Mouse (Mus musculus) thymus, postnatal 10 days (tissue): ENCODE data around the gene Srpk2.
"Not testable (repeated sequence)": the region's sequence is repeated elsewhere in the genome, so short reads cannot be mapped to it uniquely, and the experiment has no call there.

ENCODE experiments used
- DNase-seq, 2 experiments: peaks; one replicate each; pipeline ENCODE4 v3.0.0; 2021; ENCODE audit warnings: low spot score in 2 of 2

Srpk2 gene

GRCm38 (mm10) chr5:23566382-23566781 lies 118.0 kb downstream of the Srpk2 start:
- DNase-seq = no peak

- DNase-seq = no peak
These were observed 121.9 kb downstream of the Srpk2 start for GRCm38 (mm10) chr5:23562278-23563060.

GRCm38 (mm10) chr5:23561227-23561626 lies 123.2 kb downstream of the Srpk2 start:
- DNase-seq = no peak

GRCm38 (mm10) chr5:23560171-23560570 lies 124.2 kb downstream of the Srpk2 start:
- no peak for DNase-seq

- no peak for DNase-seq
These were observed 128.2 kb downstream of the Srpk2 start for GRCm38 (mm10) chr5:23556007-23556770.

GRCm38 (mm10) chr5:23553338-23553737 lies 131.1 kb downstream of the Srpk2 start:
- not testable (repeated sequence) for DNase-seq

GRCm38 (mm10) chr5:23551687-23552086 lies 132.7 kb downstream of the Srpk2 start:
- DNase-seq = no peak

GRCm38 (mm10) chr5:23535692-23536091 lies 148.7 kb downstream of the Srpk2 start:
- DNase-seq = no peak

- DNase-seq = no peak
These were observed 152.8 kb downstream of the Srpk2 start for GRCm38 (mm10) chr5:23531541-23532096.

- no peak for DNase-seq
These were observed 153.3 kb downstream of the Srpk2 start for GRCm38 (mm10) chr5:23531100-23531499.

GRCm38 (mm10) chr5:23524621-23525020 lies 159.8 kb downstream of the Srpk2 start:
- DNase-seq = peak; percentile 51 to 65

GRCm38 (mm10) chr5:23523936-23524335 lies 160.5 kb downstream of the Srpk2 start:
- DNase-seq = no peak

- DNase-seq = no peak
These were observed 162.8 kb downstream of the Srpk2 start for GRCm38 (mm10) chr5:23521645-23522044.

- no peak for DNase-seq
These were observed 164.7 kb downstream of the Srpk2 start for GRCm38 (mm10) chr5:23519679-23520078.

- no peak for DNase-seq
These were observed 165.7 kb downstream of the Srpk2 start for GRCm38 (mm10) chr5:23518673-23519072.

GRCm38 (mm10) chr5:23517839-23518238 lies 166.6 kb downstream of the Srpk2 start:
- no peak for DNase-seq

- no peak for DNase-seq
These were observed 167.5 kb downstream of the Srpk2 start for GRCm38 (mm10) chr5:23516962-23517361.

GRCm38 (mm10) chr5:23515038-23515437 lies 169.4 kb downstream of the Srpk2 start:
- DNase-seq = no peak

GRCm38 (mm10) chr5:23513468-23513867 lies 170.9 kb downstream of the Srpk2 start:
- no peak for DNase-seq

- no peak for DNase-seq
These were observed 171.9 kb downstream of the Srpk2 start for GRCm38 (mm10) chr5:23512556-23512955.

- DNase-seq = no peak
These were observed 173.0 kb downstream of the Srpk2 start for GRCm38 (mm10) chr5:23511456-23511855.

- DNase-seq = no peak
These were observed 175.8 kb downstream of the Srpk2 start for GRCm38 (mm10) chr5:23508630-23509029.

GRCm38 (mm10) chr5:23507210-23507609 lies 177.2 kb downstream of the Srpk2 start:
- no peak for DNase-seq
